Mouse (Mus musculus) heart, embryonic 10.5 days (tissue): ENCODE measurements around the gene Hapln2. TPM values are rescaled to one million over a fixed set of nuclear protein-coding genes. Genes with fewer than 3 reads are reported as not detected.

Experiments used
- DNase-seq: peaks from one replicate; pipeline ENCODE4 v3.0.0-alpha.2; 2017; ENCODE audit warnings: low spot score
- H3K27ac ChIP-seq: fragments of 300-500 bp; sonication (generic); 2 replicates; pipeline ENCODE4 v1.5.1; 2016; ENCODE audit warnings: mild to moderate bottlenecking
- H3K27me3 ChIP-seq: fragments of 300-500 bp; sonication (generic); 2 replicates; pipeline ENCODE4 v1.6.1; 2016; ENCODE audit warnings: mild to moderate bottlenecking; ENCODE audit not compliant: poor library complexity, insufficient read depth, severe bottlenecking
- H3K36me3 ChIP-seq: fragments of 300-500 bp; sonication (generic); 2 replicates; pipeline ENCODE4 v1.6.1; 2016; ENCODE audit warnings: mild to moderate bottlenecking, moderate library complexity
- H3K4me1 ChIP-seq: fragments of 300-500 bp; sonication (generic); 2 replicates; pipeline ENCODE4 v1.6.1; 2016; ENCODE audit warnings: mild to moderate bottlenecking
- H3K4me3 ChIP-seq: fragments of 300-500 bp; sonication (generic); 2 replicates; pipeline ENCODE4 v1.5.1; 2016; ENCODE audit warnings: mild to moderate bottlenecking, moderate library complexity
- H3K9me3 ChIP-seq: fragments of 300-500 bp; sonication (generic); 2 replicates; pipeline ENCODE4 v1.6.1; 2016; ENCODE audit warnings: mild to moderate bottlenecking, moderate library complexity
- WGBS: fragments of 180-500 bp; shearing (Covaris S2); methylation state at CpG from one replicate; pipeline ENCODE4 v1.1.7; 2016; 5-methylcytosine and 5-hydroxymethylcytosine counted together
- polyA plus RNA-seq: library from polyadenylated mRNA; unstranded; fragments of >200 nt; fragmentation: Nextera tagmentation; extraction: Ambion mirVana; gene quantifications from 2 replicates; pipeline ENCODE4 v1.2.1, GENCODE M21; 2016

The Hapln2 gene
- polyA plus RNA-seq, 1 experiment from 2014 or later = 0.08 TPM

DNA sequence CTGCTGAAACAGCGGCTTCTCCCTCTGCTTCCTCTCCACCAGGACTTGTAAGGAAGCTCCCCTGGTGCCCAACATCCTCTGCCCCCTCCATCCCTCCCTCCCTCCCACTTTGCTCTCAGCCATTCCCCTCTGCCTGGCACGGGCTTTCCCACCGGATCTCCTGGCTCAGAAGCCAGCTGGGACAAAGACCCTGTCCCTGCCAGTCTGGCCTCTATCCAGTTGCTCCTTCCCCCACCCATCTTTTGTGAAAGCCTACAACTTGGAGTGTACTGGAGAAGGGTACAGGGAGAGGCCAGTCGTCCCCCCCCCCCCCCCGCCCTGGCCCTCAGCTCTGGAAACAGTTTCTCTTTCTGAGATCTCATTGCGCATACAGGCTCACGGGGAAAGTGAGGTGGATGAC is 28.6 kb downstream of the Hapln2 start:
- Histone ChIP-seq H3K4me3 (no peak overlapping the region), H3K27ac (no peak overlapping the region), H3K27me3 (peaks cover 100% of the 10 kb centered on the region), H3K36me3 (no peaks in the 10 kb centered on the region), H3K4me1 (peaks cover 36% of the 10 kb centered on the region), H3K9me3 (no peaks in the 10 kb centered on the region)
- DNase-seq = no peak
- 2% methylated on average over 7 of the region's 7 CpGs for WGBS

- no peaks in the 10 kb centered on the region for H3K36me3 ChIP-seq
- peaks cover 31% of the 10 kb centered on the region for H3K4me1 ChIP-seq
- H3K27me3 ChIP-seq = peaks cover 100% of the 10 kb centered on the region
- no peak for DNase-seq
- H3K27ac ChIP-seq = no peak overlapping the region
- H3K9me3 ChIP-seq = no peaks in the 10 kb centered on the region
- peak overlapping the region; percentile 56 for H3K4me3 ChIP-seq
- WGBS = under 1% methylated on average over 49 of the region's 49 CpGs
Observed at GRCm38 (mm10) chr3:87996971-87997614, 30.3 kb downstream of the Hapln2 start.

DNA sequence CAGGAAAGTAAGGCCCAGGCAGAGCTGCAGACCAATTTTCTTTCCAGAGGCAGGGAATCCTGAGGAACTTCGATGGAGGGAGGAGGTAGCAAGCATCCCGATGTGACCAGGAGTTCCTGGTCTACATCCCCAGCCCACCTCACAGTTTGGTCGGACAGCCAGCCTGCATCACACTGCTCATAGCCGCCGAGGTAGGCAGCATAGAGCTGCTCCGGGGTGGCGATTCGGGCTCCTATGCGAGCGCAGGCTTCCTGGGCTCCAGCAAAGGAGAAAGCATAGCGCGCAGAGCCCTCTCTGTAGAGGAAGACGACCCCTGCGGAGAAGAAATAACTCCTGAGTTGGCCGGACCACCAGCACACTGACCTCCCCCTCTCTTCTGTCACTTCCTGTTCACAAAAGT is 31.0 kb downstream of the Hapln2 start:
- Histone ChIP-seq H3K4me3 (peak overlapping the region; percentile 56; the same call in 1 of the 2 replicates), H3K36me3 (no peaks in the 10 kb centered on the region), H3K27ac (no peak overlapping the region), H3K27me3 (peaks cover 100% of the 10 kb centered on the region), H3K4me1 (peaks cover 31% of the 10 kb centered on the region), H3K9me3 (no peaks in the 10 kb centered on the region)
- WGBS = 1% methylated on average over 15 of the region's 15 CpGs
- DNase-seq = no peak

DNA sequence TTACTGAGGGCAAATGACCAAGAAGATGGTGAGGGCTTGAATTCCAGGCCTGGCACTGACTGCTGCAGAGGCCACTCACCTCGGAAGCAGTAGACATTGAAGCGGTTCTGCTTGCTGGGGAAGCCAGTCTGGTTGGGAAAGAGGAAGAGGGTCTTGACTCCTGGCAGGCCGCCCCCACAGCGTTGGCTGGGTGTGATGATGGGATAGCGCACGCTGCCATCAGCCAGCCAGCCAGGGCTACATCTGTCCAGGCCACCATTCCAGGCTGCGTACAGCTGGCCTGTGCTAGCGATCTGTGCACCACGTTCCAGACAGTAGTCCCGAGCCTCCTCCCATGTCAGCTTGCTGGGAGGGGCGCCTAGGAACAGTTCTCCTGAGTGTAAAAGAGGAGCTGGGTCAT is 32.1 kb downstream of the Hapln2 start:
- Histone ChIP-seq H3K9me3 (no peaks in the 10 kb centered on the region), H3K4me3 (no peak overlapping the region), H3K27me3 (peaks cover 100% of the 10 kb centered on the region), H3K4me1 (peaks cover 26% of the 10 kb centered on the region), H3K27ac (no peak overlapping the region), H3K36me3 (no peaks in the 10 kb centered on the region)
- 20% methylated on average over 11 of the region's 11 CpGs for WGBS
- no peak for DNase-seq

GRCm38 (mm10) chr3:87993436-87993835 is 33.9 kb downstream of the Hapln2 start:
- Histone ChIP-seq H3K4me3 (no peak overlapping the region), H3K36me3 (no peaks in the 10 kb centered on the region), H3K27ac (no peak overlapping the region), H3K4me1 (peaks cover 14% of the 10 kb centered on the region), H3K27me3 (peaks cover 100% of the 10 kb centered on the region), H3K9me3 (no peaks in the 10 kb centered on the region)
- WGBS = 0% methylated on average over 6 of the region's 6 CpGs
- DNase-seq = no peak

- no peaks in the 10 kb centered on the region; the same call in 1 of the 2 replicates for H3K9me3 ChIP-seq
- no peak for DNase-seq
- peaks cover 38% of the 10 kb centered on the region for H3K4me1 ChIP-seq
- 30% methylated on average over 10 of the region's 10 CpGs for WGBS
- no peak overlapping the region for H3K4me3 ChIP-seq
- peaks cover 68% of the 10 kb centered on the region for H3K27me3 ChIP-seq
- no peaks in the 10 kb centered on the region for H3K36me3 ChIP-seq
- no peak overlapping the region for H3K27ac ChIP-seq
Observed at GRCm38 (mm10) chr3:87989935-87990334, 37.4 kb downstream of the Hapln2 start.

DNA sequence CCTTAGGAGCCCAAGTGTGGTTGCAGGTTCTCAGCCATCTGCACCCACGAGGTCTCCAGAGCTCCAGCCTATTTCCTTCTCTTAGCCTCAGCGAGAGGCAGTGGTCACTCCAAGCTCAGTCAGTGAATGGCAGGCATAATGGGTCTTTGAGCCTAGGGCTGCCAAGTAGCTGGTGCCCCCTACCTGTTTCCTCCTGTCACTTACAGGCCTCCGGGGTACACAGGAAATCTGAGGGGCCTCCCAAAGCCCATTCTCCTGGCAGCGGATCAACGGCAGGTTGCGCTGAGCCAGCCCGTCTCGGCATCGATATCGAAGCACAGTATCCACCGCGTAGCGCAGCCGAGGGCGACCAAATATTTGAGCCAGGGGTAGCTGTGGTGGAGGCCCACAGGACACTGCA is 39.3 kb downstream of the Hapln2 start:
- no peaks in the 10 kb centered on the region; the same call in 1 of the 2 replicates for H3K9me3 ChIP-seq
- no peak for DNase-seq
- 10% methylated on average over 15 of the region's 15 CpGs for WGBS
- H3K36me3 ChIP-seq = no peaks in the 10 kb centered on the region
- H3K4me3 ChIP-seq = peak overlapping the region; percentile 55
- peaks cover 57% of the 10 kb centered on the region for H3K4me1 ChIP-seq
- peak overlapping the region; percentile 84 for H3K27ac ChIP-seq
- H3K27me3 ChIP-seq = peaks cover 49% of the 10 kb centered on the region

DNA sequence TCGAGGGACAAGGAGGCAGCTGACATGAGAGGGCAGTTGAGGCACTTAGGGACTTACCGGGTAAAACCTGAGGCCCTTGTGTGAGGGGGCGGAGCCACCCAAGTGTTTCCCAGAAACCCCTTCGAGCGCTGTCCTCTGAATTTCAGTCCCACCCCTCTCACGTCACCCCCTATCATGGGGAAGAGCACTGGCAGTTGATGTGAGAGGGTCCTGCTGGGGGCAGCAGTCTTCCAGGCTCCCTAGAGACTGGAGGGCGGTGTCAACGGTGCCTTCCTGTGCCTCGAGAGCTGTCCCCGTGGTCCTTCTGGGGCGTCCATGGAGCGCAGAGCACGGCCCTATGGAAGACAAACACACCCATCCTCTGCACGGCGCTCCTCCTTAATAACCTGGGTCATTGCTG is 39.8 kb downstream of the Hapln2 start:
- no peaks in the 10 kb centered on the region for H3K36me3 ChIP-seq
- peak overlapping the region; percentile 84 for H3K27ac ChIP-seq
- peak overlapping the region; percentile 55 for H3K4me3 ChIP-seq
- peaks cover 61% of the 10 kb centered on the region for H3K4me1 ChIP-seq
- peaks cover 45% of the 10 kb centered on the region for H3K27me3 ChIP-seq
- WGBS = under 1% methylated on average over 15 of the region's 15 CpGs
- H3K9me3 ChIP-seq = no peaks in the 10 kb centered on the region; the same call in 1 of the 2 replicates
- peak; percentile 93 for DNase-seq

GRCm38 (mm10) chr3:87986868-87987267 is 40.5 kb downstream of the Hapln2 start:
- Histone ChIP-seq H3K9me3 (no peaks in the 10 kb centered on the region; the same call in 1 of the 2 replicates), H3K4me1 (peaks cover 69% of the 10 kb centered on the region), H3K36me3 (no peaks in the 10 kb centered on the region), H3K27me3 (peaks cover 37% of the 10 kb centered on the region), H3K4me3 (peak overlapping the region; percentile 55), H3K27ac (peak overlapping the region; percentile 84)
- WGBS = under 1% methylated on average over 17 of the region's 17 CpGs
- DNase-seq = peak; percentile 98

GRCm38 (mm10) chr3:87985505-87986320 is 41.7 kb downstream of the Hapln2 start:
- Histone ChIP-seq H3K27me3 (peaks cover 26% of the 10 kb centered on the region), H3K4me3 (peak overlapping the region; percentile 3; the same call in 1 of the 2 replicates), H3K9me3 (no peaks in the 10 kb centered on the region; the same call in 1 of the 2 replicates), H3K4me1 (peaks cover 80% of the 10 kb centered on the region), H3K36me3 (no peaks in the 10 kb centered on the region), H3K27ac (peak overlapping the region; percentile 84)
- WGBS = 36% methylated on average over 12 of the region's 12 CpGs
- no peak for DNase-seq

DNA sequence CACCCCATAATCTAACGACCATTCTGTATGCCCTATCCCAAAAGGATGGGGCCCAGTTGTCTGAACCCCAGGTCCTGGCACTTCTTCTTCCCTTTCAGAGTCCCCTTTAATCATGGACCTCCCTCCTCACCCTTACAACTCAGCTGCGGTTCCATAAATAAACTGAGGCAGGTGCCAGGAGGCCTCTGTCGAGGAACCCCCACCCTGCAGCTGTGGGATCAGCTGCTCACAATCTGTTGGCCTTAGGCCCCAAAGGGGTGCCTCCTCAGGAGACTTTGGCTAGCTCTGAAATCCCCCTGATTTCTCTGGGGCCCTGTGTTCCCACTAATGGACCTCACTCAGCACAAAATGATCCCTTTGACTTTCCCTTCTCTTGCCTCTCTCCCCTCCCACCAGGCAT is 43.3 kb downstream of the Hapln2 start:
- Histone ChIP-seq H3K9me3 (no peaks in the 10 kb centered on the region; the same call in 1 of the 2 replicates), H3K4me1 (peaks cover 97% of the 10 kb centered on the region), H3K27ac (peak overlapping the region; percentile 93), H3K4me3 (no peak overlapping the region), H3K27me3 (peaks cover 9% of the 10 kb centered on the region), H3K36me3 (no peaks in the 10 kb centered on the region)
- DNase-seq = no peak
- 35% methylated on average over 3 of the region's 3 CpGs for WGBS

GRCm38 (mm10) chr3:87983627-87984026 is 43.8 kb downstream of the Hapln2 start:
- Histone ChIP-seq H3K9me3 (no peaks in the 10 kb centered on the region; the same call in 1 of the 2 replicates), H3K4me3 (peak overlapping the region; percentile 44), H3K27me3 (peaks cover 5% of the 10 kb centered on the region), H3K36me3 (no peaks in the 10 kb centered on the region), H3K4me1 (peaks cover 100% of the 10 kb centered on the region), H3K27ac (peak overlapping the region; percentile 93)
- no peak for DNase-seq
- WGBS = 39% methylated on average over 6 of the region's 6 CpGs
